Mouse (Mus musculus) ES-E14 (cell line): ENCODE results near the gene Synj1. TPM values are rescaled to one million over a fixed set of nuclear protein-coding genes. Genes with fewer than 3 reads are reported as not detected.

ENCODE experiments used
- DNase-seq: peaks from one replicate; pipeline ENCODE4 v3.0.0-alpha.2; 2013; ENCODE audit warnings: low read depth, low spot score
- H3K27ac ChIP-seq: 2 replicates; pipeline ENCODE4 v1.5.1; 2012; ENCODE audit warnings: low read depth, mild to moderate bottlenecking, low read length, moderate library complexity, mixed read lengths; ENCODE audit not compliant: poor library complexity, insufficient read depth, severe bottlenecking
- H3K36me3 ChIP-seq: 2 replicates; pipeline ENCODE4 v1.6.1; 2012; ENCODE audit warnings: mild to moderate bottlenecking, low read length, moderate library complexity, mixed read lengths; ENCODE audit not compliant: control insufficient read depth, poor library complexity, insufficient read depth, severe bottlenecking
- H3K4me1 ChIP-seq, 2 experiments: fragments of 150-350 bp in 1 of 2; sonication (generic) in 1 of 2; 2 replicates each; pipeline ENCODE4 v1.6.1; 2012; ENCODE audit warnings: low read length in 2 of 2, mild to moderate bottlenecking in 1 of 2, mixed read lengths in 1 of 2; ENCODE audit not compliant: control insufficient read depth in 2 of 2, insufficient read depth in 2 of 2, poor library complexity in 1 of 2
- H3K4me3 ChIP-seq, 2 experiments: fragments of 150-350 bp in 1 of 2; sonication (generic) in 1 of 2; 2 replicates each; pipeline ENCODE4 v1.5.1; 2012; ENCODE audit warnings: low read length in 2 of 2, low read depth in 1 of 2, mild to moderate bottlenecking in 1 of 2, mixed read lengths in 1 of 2; ENCODE audit not compliant: insufficient read depth in 1 of 2, poor library complexity in 1 of 2, severe bottlenecking in 1 of 2
- H3K9ac ChIP-seq: 2 replicates; pipeline ENCODE4 v1.6.1; 2012; ENCODE audit warnings: low read depth, mild to moderate bottlenecking, low read length, mixed read lengths; ENCODE audit not compliant: poor library complexity, insufficient read depth, severe bottlenecking
- H3K9me3 ChIP-seq: fragments of 150-350 bp; sonication (generic); 2 replicates; pipeline ENCODE4 v1.6.1; 2012; ENCODE audit warnings: low read depth, mild to moderate bottlenecking, low read length; ENCODE audit not compliant: control insufficient read depth, insufficient read depth
- CHD2 ChIP-seq: IDR thresholded peaks from 2 replicates; pipeline ENCODE4 v1.6.1; 2014; ENCODE audit warnings: mild to moderate bottlenecking, low read depth, low read length, inconsistent platforms
- HCFC1 ChIP-seq: IDR thresholded peaks from 2 replicates; pipeline ENCODE4 v1.6.1; 2012; ENCODE audit warnings: low read length, inconsistent platforms, borderline replicate concordance; ENCODE audit not compliant: insufficient read depth
- MAFK ChIP-seq: IDR thresholded peaks from 2 replicates; pipeline ENCODE4 v1.6.1; 2014; ENCODE audit warnings: mild to moderate bottlenecking, low read depth, low read length, inconsistent platforms; ENCODE audit not compliant: insufficient read depth
- ZC3H11A ChIP-seq: IDR thresholded peaks from 2 replicates; pipeline ENCODE4 v1.6.1; 2012; ENCODE audit warnings: low read depth, mild to moderate bottlenecking, inconsistent platforms, low read length, borderline replicate concordance
- ZNF384 ChIP-seq: IDR thresholded peaks from 2 replicates; pipeline ENCODE4 v1.6.1; 2012; ENCODE audit warnings: low read depth, low read length, inconsistent platforms
- in situ Hi-C, 2 experiments: fragments of 600-800 bp; cut with MboI; formaldehyde crosslinking; loops; one replicate each; pipeline ENCODE4 v1.15.1; 2025; ENCODE audit warnings: low sequenced_read_pairs in 2 of 2, inconsistent platforms in 1 of 2; ENCODE audit not compliant: unreplicated experiment in 2 of 2
- total RNA-seq: library from RNA; depleted of rRNA; stranded (reverse); fragments of 300-350 nt; gene quantifications from 2 replicates; pipeline ENCODE4 v1.2.3, GENCODE M21; 2012

Synj1 gene
- total RNA-seq, 1 experiment = 8.9 TPM

- no peaks in the 10 kb centered on the region for H3K4me1 ChIP-seq
- no peak overlapping the region for H3K27ac ChIP-seq
- DNase-seq = no peak
- H3K4me3 ChIP-seq = no peak overlapping the region
- H3K36me3 ChIP-seq = no peaks in the 10 kb centered on the region
- in situ Hi-C loops = no loop called here
- TF ChIP-seq ZC3H11A (no peak), ZNF384 (no peak), CHD2 (no peak), HCFC1 (no peak), MAFK (no peak)
- H3K9me3 ChIP-seq = no peaks in the 10 kb centered on the region
- H3K9ac ChIP-seq = no peak overlapping the region
These were observed 14.5 kb downstream of the Synj1 start for GRCm38 (mm10) chr16:90996327-90997243.

- no peak overlapping the region for H3K9ac ChIP-seq
- H3K9me3 ChIP-seq = no peaks in the 10 kb centered on the region
- DNase-seq = no peak
- in situ Hi-C loops = no loop called here
- no peak overlapping the region for H3K4me3 ChIP-seq
- H3K4me1 ChIP-seq = no peaks in the 10 kb centered on the region
- no peaks in the 10 kb centered on the region for H3K36me3 ChIP-seq
- no peak for TF ChIP-seq CHD2
- no peak for TF ChIP-seq ZC3H11A
- TF ChIP-seq HCFC1 = no peak
- no peak for TF ChIP-seq ZNF384
- no peak for TF ChIP-seq MAFK
- no peak overlapping the region for H3K27ac ChIP-seq
These were observed 15.6 kb downstream of the Synj1 start for GRCm38 (mm10) chr16:90995498-90995897.

- no peak overlapping the region for H3K4me3 ChIP-seq
- in situ Hi-C loops = no loop called here
- DNase-seq = no peak
- no peak overlapping the region for H3K27ac ChIP-seq
- no peak overlapping the region for H3K9ac ChIP-seq
- no peaks in the 10 kb centered on the region for H3K36me3 ChIP-seq
- no peaks in the 10 kb centered on the region for H3K9me3 ChIP-seq
- no peaks in the 10 kb centered on the region for H3K4me1 ChIP-seq
- TF ChIP-seq ZC3H11A = no peak
- no peak for TF ChIP-seq ZNF384
- no peak for TF ChIP-seq CHD2
- TF ChIP-seq HCFC1 = no peak
These were observed 16.1 kb downstream of the Synj1 start for GRCm38 (mm10) chr16:90995023-90995422.

GRCm38 (mm10) chr16:90989162-90989561 is 21.9 kb downstream of the Synj1 start:
- Histone ChIP-seq H3K4me3 (no peak overlapping the region), H3K4me1 (no peaks in the 10 kb centered on the region), H3K27ac (no peak overlapping the region), H3K9me3 (no peaks in the 10 kb centered on the region), H3K36me3 (no peaks in the 10 kb centered on the region), H3K9ac (no peak overlapping the region)
- TF ChIP-seq CHD2 (no peak), ZC3H11A (no peak), HCFC1 (no peak), MAFK (no peak), ZNF384 (no peak)
- in situ Hi-C loops = no loop called here
- no peak for DNase-seq

GRCm38 (mm10) chr16:90988665-90989064 is 22.4 kb downstream of the Synj1 start:
- no peaks in the 10 kb centered on the region for H3K9me3 ChIP-seq
- no peak for TF ChIP-seq ZNF384
- TF ChIP-seq CHD2 = no peak
- H3K9ac ChIP-seq = no peak overlapping the region
- H3K36me3 ChIP-seq = no peaks in the 10 kb centered on the region
- in situ Hi-C loops = no loop called here
- no peak overlapping the region for H3K27ac ChIP-seq
- DNase-seq = no peak
- no peaks in the 10 kb centered on the region for H3K4me1 ChIP-seq
- H3K4me3 ChIP-seq = no peak overlapping the region
